Comparison of ENCODE assay signal across 30 mouse cellular contexts in the genomic region with DNA sequence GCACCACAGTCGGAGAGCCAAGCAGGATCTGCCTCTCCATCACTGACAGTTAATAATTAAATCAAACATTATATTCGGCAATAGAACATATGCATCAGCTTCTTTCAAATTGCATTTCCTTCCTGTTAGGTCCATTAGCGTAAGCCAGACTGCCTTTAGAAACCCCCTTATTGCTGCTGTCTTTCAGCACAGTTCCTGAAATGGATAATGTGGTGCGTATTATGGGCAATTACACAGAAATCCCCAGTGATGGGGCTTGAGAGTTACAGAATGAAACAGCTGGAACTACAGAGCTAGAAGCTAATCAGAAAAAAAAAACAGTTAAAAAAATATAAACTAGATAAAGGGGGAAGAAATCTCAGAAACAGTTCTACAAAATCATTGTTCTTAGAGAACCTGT.
DNase-seq lines count a peak whose midpoint lies in the region; ATAC-seq and TF ChIP-seq lines count a peak whose summit lies in the region.
"Had no signal": no experiment of that assay in that cellular context is flagged by ENCODE, and none has a peak within 500 bp of the region (broad histone marks: within the 10 kb centered on the region; RNA-seq: fewer than 3 reads in every experiment).

No protein-coding gene starts in this region.

- H3K4me3 ChIP-seq in forebrain, embryonic 13.5 days: no peak overlapping the region
- H3K4me3 ChIP-seq in forebrain, embryonic 12.5 days (replicated peaks): no peak overlapping the region
- no peak overlapping the region for H3K4me3 ChIP-seq in lung, embryonic 16.5 days (ENCODE audit: low read length)
- H3K4me3 ChIP-seq in lung, adult 2 months (replicated peaks; ENCODE audit: extremely low read depth, low read depth, low read length): no peak overlapping the region
- H3K4me3 ChIP-seq: heart, embryonic 10.5 days; heart, embryonic 15.5 days; hindbrain, embryonic 12.5 days; lung, embryonic 15.5 days; megakaryocyte, embryonic 14.5 days; midbrain, embryonic 12.5 days; neural tube, embryonic 12.5 days had no signal

- H3K27me3 ChIP-seq in forebrain, embryonic 13.5 days: no peaks in the 10 kb centered on the region
- H3K27me3 ChIP-seq in forebrain, embryonic 12.5 days: no peaks in the 10 kb centered on the region
- H3K27me3 ChIP-seq in lung, embryonic 16.5 days (ENCODE audit: control insufficient read depth, insufficient read depth, low read depth, low read length): no peaks in the 10 kb centered on the region
- H3K27me3 ChIP-seq: heart, embryonic 15.5 days; hindbrain, embryonic 12.5 days; lung, embryonic 15.5 days; megakaryocyte, embryonic 14.5 days; midbrain, embryonic 12.5 days; neural tube, embryonic 12.5 days had no signal

- H3K9me3 ChIP-seq in forebrain, embryonic 13.5 days (replicated peaks): no peaks in the 10 kb centered on the region
- H3K9me3 ChIP-seq in forebrain, embryonic 12.5 days: no peaks in the 10 kb centered on the region
- no peaks in the 10 kb centered on the region for H3K9me3 ChIP-seq in lung, embryonic 16.5 days (ENCODE audit: control insufficient read depth, low read length)
- H3K9me3 ChIP-seq: heart, embryonic 10.5 days; heart, embryonic 15.5 days; hindbrain, embryonic 12.5 days; lung, embryonic 15.5 days; megakaryocyte, embryonic 14.5 days; midbrain, embryonic 12.5 days; neural tube, embryonic 12.5 days had no signal

- no peak overlapping the region for H3K4me2 ChIP-seq in forebrain, embryonic 13.5 days
- no peak overlapping the region for H3K4me2 ChIP-seq in forebrain, embryonic 12.5 days
- H3K4me2 ChIP-seq in lung, embryonic 16.5 days (ENCODE audit: low read depth, low read length): no peak overlapping the region
- H3K4me2 ChIP-seq: heart, embryonic 15.5 days; hindbrain, embryonic 12.5 days; lung, embryonic 15.5 days; midbrain, embryonic 12.5 days; neural tube, embryonic 12.5 days had no signal

- no peak overlapping the region for H3K27ac ChIP-seq in forebrain, embryonic 13.5 days
- H3K27ac ChIP-seq in forebrain, embryonic 12.5 days: no peak overlapping the region
- no peak overlapping the region for H3K27ac ChIP-seq in lung, embryonic 16.5 days (ENCODE audit: low read length)
- H3K27ac ChIP-seq: heart, embryonic 10.5 days; heart, embryonic 15.5 days; hindbrain, embryonic 12.5 days; liver, embryonic 14.5 days; lung, embryonic 15.5 days; midbrain, embryonic 12.5 days; neural tube, embryonic 12.5 days; stomach, postnatal 0 days had no signal

- H3K9ac ChIP-seq in forebrain, embryonic 13.5 days: no peak overlapping the region
- H3K9ac ChIP-seq in forebrain, embryonic 12.5 days: no peak overlapping the region
- no peak overlapping the region for H3K9ac ChIP-seq in lung, embryonic 16.5 days (ENCODE audit: low read length)
- H3K9ac ChIP-seq: heart, embryonic 15.5 days; hindbrain, embryonic 12.5 days; liver, embryonic 14.5 days; lung, embryonic 15.5 days; midbrain, embryonic 12.5 days; neural tube, embryonic 12.5 days had no signal

- ATAC-seq in forebrain, embryonic 13.5 days: 0 out of 2 replicates have a peak, but pooled peaks have one; percentile 53
- no peak for ATAC-seq in forebrain, embryonic 12.5 days (ENCODE audit: low FRiP score)
- peak; percentile 69; the same call in 1 of the 2 replicates for ATAC-seq in lung, embryonic 16.5 days (ENCODE audit: low read depth)
- ATAC-seq: activated CD4-positive, CD25-positive, alpha-beta regulatory T cell, adult 4 months had no signal

- H3K4me1 ChIP-seq in forebrain, embryonic 13.5 days: no peaks in the 10 kb centered on the region
- no peaks in the 10 kb centered on the region for H3K4me1 ChIP-seq in forebrain, embryonic 12.5 days
- peaks cover 4% of the 10 kb centered on the region; the same call in 1 of the 2 replicates for H3K4me1 ChIP-seq in lung, embryonic 16.5 days (replicated peaks; ENCODE audit: control insufficient read depth, insufficient read depth, low read length)
- H3K4me1 ChIP-seq in lung, adult 2 months (ENCODE audit: control insufficient read depth, insufficient read depth, low read length): no peaks in the 10 kb centered on the region
- H3K4me1 ChIP-seq: heart, embryonic 10.5 days; heart, embryonic 15.5 days; midbrain, embryonic 12.5 days; neural tube, embryonic 12.5 days had no signal

- no peak for TF ChIP-seq CTCF in lung, adult 2 months (IDR thresholded peaks at IDR 0.05; ENCODE audit: insufficient read depth, low read length)
- no peak for TF ChIP-seq CTCF in brain, embryonic 14.5 days (IDR thresholded peaks at IDR 0.05; ENCODE audit: borderline replicate concordance, extremely low read depth, insufficient read depth, insufficient read length)

- TF ChIP-seq POLR2A in lung, adult 2 months (IDR thresholded peaks at IDR 0.05; ENCODE audit: borderline replicate concordance, extremely low read depth, low read depth, low read length): no peak
- TF ChIP-seq POLR2A in brain, embryonic 14.5 days (IDR thresholded peaks at IDR 0.05; ENCODE audit: borderline replicate concordance, extremely low read depth, insufficient read depth, insufficient read length, poor library complexity, severe bottlenecking): no peak

- H3K36me3 ChIP-seq in forebrain, embryonic 13.5 days (ENCODE audit: poor library complexity, severe bottlenecking): no peaks in the 10 kb centered on the region
- H3K36me3 ChIP-seq in forebrain, embryonic 12.5 days (replicated peaks): no peaks in the 10 kb centered on the region
- H3K36me3 ChIP-seq in lung, embryonic 16.5 days (ENCODE audit: control insufficient read depth, insufficient read depth, low read length): no peaks in the 10 kb centered on the region
- H3K36me3 ChIP-seq: heart, embryonic 10.5 days; heart, embryonic 15.5 days; hindbrain, embryonic 12.5 days; lung, embryonic 15.5 days; midbrain, embryonic 12.5 days; neural tube, embryonic 12.5 days had no signal

- no peak for DNase-seq in lung, adult 2 months
- peak; percentile 26 for DNase-seq in A20 (ENCODE audit: low read depth, low spot score)
- peak; percentile 75 for DNase-seq in brain, embryonic 14.5 days (ENCODE audit: low read depth)
- no peak for DNase-seq in adrenal gland, adult (ENCODE audit: inconsistent age in 2 of 2, low spot score in 1 of 2)
- DNase-seq: adrenal gland, adult 8-10 months; B cell, adult 2 months; cerebellum, adult 8-10 months; cerebellum, postnatal 25 days; gastrocnemius, postnatal 25 days; heart, adult 11 months; kidney, adult 11 months; kidney, postnatal 14 days; liver; lung, postnatal 4 days; right cerebral cortex, adult 18-20 months; thymus, adult 18-20 months; thymus, postnatal 36 days had no signal

- WGBS in forebrain, embryonic 13.5 days: 59% methylated on average over 4 of the region's 4 CpGs
- WGBS in forebrain, embryonic 12.5 days: 64% methylated on average over 4 of the region's 4 CpGs
- WGBS in lung, embryonic 16.5 days: 43% methylated on average over 4 of the region's 4 CpGs
- 45% methylated on average over 4 of the region's 4 CpGs for WGBS in lung, adult 2 months

Comparison
In these comparisons a context has a peak if more than half of its experiments do, and no peak if none do; other contexts are left out.
1. DNase-seq: peak in A20 (single experiment) and brain, embryonic 14.5 days (single experiment); none in lung, adult 2 months (single experiment) and adrenal gland, adult (0 of 2).